Mouse (Mus musculus): ENCODE measurements around the gene Plcd1.

- TF ChIP-seq POLR2A (IDR thresholded peaks at IDR 0.05; ENCODE audit: borderline replicate concordance, control insufficient read depth, low read depth, low read length) (no peak), CTCF (IDR thresholded peaks at IDR 0.05; ENCODE audit: control insufficient read depth, insufficient read depth, low read length) (peak; percentile 70)
These were observed 63.7 kb downstream of the Plcd1 start for GRCm38 (mm10) chr9:119029568-119029967.
